Mouse (Mus musculus) lung, postnatal 36 days (tissue): ENCODE data around the gene Alad.

Experiments used
- DNase-seq: peaks from one replicate; pipeline ENCODE4 v3.0.0; 2022; ENCODE audit warnings: mixed read lengths

Gene Alad

GRCm38 (mm10) chr4:62517046-62517445, 2.7 kb downstream of the Alad start:
- DNase-seq = peak; percentile 61

- no peak for DNase-seq
These were observed 3.1 kb downstream of the Alad start for GRCm38 (mm10) chr4:62516579-62516978.

GRCm38 (mm10) chr4:62516079-62516478, 3.6 kb downstream of the Alad start:
- DNase-seq = peak; percentile 73

GRCm38 (mm10) chr4:62515490-62515889, 4.2 kb downstream of the Alad start:
- DNase-seq = peak; percentile 52

GRCm38 (mm10) chr4:62514995-62515394, 4.7 kb downstream of the Alad start:
- no peak for DNase-seq

- no peak for DNase-seq
These were observed 5.7 kb downstream of the Alad start for GRCm38 (mm10) chr4:62513998-62514506.

- no peak for DNase-seq
These were observed 9.8 kb downstream of the Alad start for GRCm38 (mm10) chr4:62509946-62510345.

GRCm38 (mm10) chr4:62508839-62509238, 10.9 kb downstream of the Alad start:
- no peak for DNase-seq

- DNase-seq = peak; percentile 43
These were observed 12.9 kb downstream of the Alad start for GRCm38 (mm10) chr4:62506798-62507197.

GRCm38 (mm10) chr4:62505991-62506390, 13.7 kb downstream of the Alad start:
- no peak for DNase-seq

GRCm38 (mm10) chr4:62503374-62503970, 16.2 kb downstream of the Alad start, which contains the start of gene Hdhd3:
Gene Hdhd3, minus strand, starts transcription at chr4:62503467.
- DNase-seq = no peak

- no peak for DNase-seq
These were observed 16.7 kb downstream of the Alad start for GRCm38 (mm10) chr4:62502969-62503368.

GRCm38 (mm10) chr4:62501964-62502732, 17.6 kb downstream of the Alad start:
- DNase-seq = peak; percentile 95

- DNase-seq = no peak
These were observed 18.2 kb downstream of the Alad start for GRCm38 (mm10) chr4:62501534-62501933.

GRCm38 (mm10) chr4:62500799-62501198, 18.9 kb downstream of the Alad start:
- DNase-seq = no peak

- DNase-seq = peak; percentile 88
These were observed 22.9 kb downstream of the Alad start for GRCm38 (mm10) chr4:62496815-62497214.

- peak; percentile 69 for DNase-seq
These were observed 23.8 kb downstream of the Alad start for GRCm38 (mm10) chr4:62495946-62496345.

GRCm38 (mm10) chr4:62494230-62494629, 25.5 kb downstream of the Alad start:
- DNase-seq = no peak

- DNase-seq = no peak
These were observed 27.0 kb downstream of the Alad start for GRCm38 (mm10) chr4:62492682-62493081.

GRCm38 (mm10) chr4:62487914-62488313, 31.8 kb downstream of the Alad start:
- no peak for DNase-seq

- DNase-seq = no peak
These were observed 32.5 kb downstream of the Alad start for GRCm38 (mm10) chr4:62487172-62487571.

GRCm38 (mm10) chr4:62486162-62486696, 33.5 kb downstream of the Alad start:
- peak; percentile 77 for DNase-seq

- DNase-seq = peak; percentile 80
These were observed 34.1 kb downstream of the Alad start for GRCm38 (mm10) chr4:62485450-62486161.
